Comparison of ENCODE assay signal across 16 mouse cellular contexts in the genomic region with DNA sequence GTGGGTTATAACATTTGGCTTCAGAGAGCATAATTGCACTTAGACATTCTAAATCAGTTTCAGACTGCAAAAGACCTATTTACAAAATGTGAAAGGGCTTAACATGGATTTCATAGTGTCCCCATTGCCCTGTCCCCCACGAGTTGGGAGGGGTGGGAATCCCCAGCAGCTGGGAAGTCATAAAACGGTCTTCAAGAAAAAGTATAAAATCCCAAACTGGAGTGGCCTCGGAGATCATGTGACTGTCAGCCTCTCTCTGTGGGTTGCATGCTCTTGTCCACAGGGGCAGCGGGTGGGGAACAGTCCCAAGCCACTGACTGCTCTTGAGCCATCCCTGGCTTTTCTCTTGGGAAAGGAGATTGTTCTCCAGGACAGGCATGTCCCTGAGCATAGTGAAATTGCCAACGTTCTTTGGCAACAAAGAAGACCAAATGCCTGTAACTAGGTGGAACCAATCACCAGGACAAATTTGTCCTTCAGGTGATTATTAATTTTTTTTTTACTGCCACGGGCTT. TPM values are rescaled to one million over a fixed set of nuclear protein-coding genes. Genes with fewer than 3 reads are reported as not detected.
A peak's percentile ranks its signal among the peaks of the same experiment; 100 is the strongest.
DNase-seq lines count a peak whose midpoint lies in the region; ATAC-seq and TF ChIP-seq lines count a peak whose summit lies in the region.
"Had no signal": no experiment of that assay in that cellular context is flagged by ENCODE, and none has a peak within 500 bp of the region (broad histone marks: within the 10 kb centered on the region; RNA-seq: fewer than 3 reads in every experiment).

No protein-coding gene starts in this region.

- H3K9me3 ChIP-seq in kidney, embryonic 14.5 days (ENCODE audit: control insufficient read depth, low read length): no peaks in the 10 kb centered on the region
- H3K9me3 ChIP-seq in forebrain, embryonic 14.5 days (replicated peaks; ENCODE audit: control insufficient read depth, low read length): no peaks in the 10 kb centered on the region
- no peaks in the 10 kb centered on the region for H3K9me3 ChIP-seq in liver, embryonic 11.5 days (ENCODE audit: control insufficient read depth, low read length)
- H3K9me3 ChIP-seq: midbrain, embryonic 13.5 days had no signal

- intact Hi-C loops in gastrocnemius, adult 2 months (cut with DNase I): loop anchor here (10.0 kb wide), 1 partner anchor 189 kb away; no protein-coding TSS in a partner anchor

- no peak overlapping the region for H3K9ac ChIP-seq in kidney, embryonic 14.5 days (ENCODE audit: low read depth, low read length)
- no peak overlapping the region for H3K9ac ChIP-seq in forebrain, embryonic 14.5 days (ENCODE audit: low read length)
- no peak overlapping the region for H3K9ac ChIP-seq in liver, embryonic 11.5 days (ENCODE audit: low read depth, low read length)
- H3K9ac ChIP-seq: hindbrain, embryonic 14.5 days; liver, postnatal 0 days; midbrain, embryonic 13.5 days had no signal

- H3K27me3 ChIP-seq in kidney, embryonic 14.5 days (ENCODE audit: control insufficient read depth, insufficient read depth, low read length): no peaks in the 10 kb centered on the region
- no peaks in the 10 kb centered on the region for H3K27me3 ChIP-seq in forebrain, embryonic 14.5 days (replicated peaks; ENCODE audit: control insufficient read depth, insufficient read depth, low read length)
- peaks cover 18% of the 10 kb centered on the region for H3K27me3 ChIP-seq in liver, embryonic 11.5 days (replicated peaks; ENCODE audit: control insufficient read depth, insufficient read depth, low read length)
- H3K27me3 ChIP-seq: Patski had no signal

- H3K4me2 ChIP-seq in kidney, embryonic 14.5 days (replicated peaks; ENCODE audit: low read depth, low read length): no peak overlapping the region
- H3K4me2 ChIP-seq in forebrain, embryonic 14.5 days (ENCODE audit: low read length): no peak overlapping the region
- no peak overlapping the region for H3K4me2 ChIP-seq in liver, embryonic 11.5 days

- no peaks in the 10 kb centered on the region for H3K36me3 ChIP-seq in kidney, embryonic 14.5 days (ENCODE audit: control insufficient read depth, insufficient read depth, low read length)
- H3K36me3 ChIP-seq in forebrain, embryonic 14.5 days (ENCODE audit: control insufficient read depth, insufficient read depth, low read length): no peaks in the 10 kb centered on the region
- no peaks in the 10 kb centered on the region for H3K36me3 ChIP-seq in liver, embryonic 11.5 days (ENCODE audit: control insufficient read depth, insufficient read depth, low read length)
- H3K36me3 ChIP-seq: midbrain, embryonic 13.5 days had no signal

- peaks cover 25% of the 10 kb centered on the region for H3K4me1 ChIP-seq in kidney, embryonic 14.5 days (ENCODE audit: control insufficient read depth, insufficient read depth, low read length)
- H3K4me1 ChIP-seq in forebrain, embryonic 14.5 days (ENCODE audit: control insufficient read depth, insufficient read depth, low read length): peaks cover 20% of the 10 kb centered on the region
- H3K4me1 ChIP-seq in liver, embryonic 11.5 days (replicated peaks; ENCODE audit: control insufficient read depth, insufficient read depth, low read length): no peaks in the 10 kb centered on the region

- peak; percentile 30 for DNase-seq in gastrocnemius, adult 2 months
- DNase-seq in gastrocnemius, adult 18-20 months (ENCODE audit: low spot score): no peak
- DNase-seq in kidney, adult 18-20 months: peak; percentile 14
- peak; percentile 67 for DNase-seq in 3134 (ENCODE audit: extremely low read depth, insufficient read length, low spot score)
- DNase-seq in kidney, postnatal 25 days: peak; percentile 21 to 55
- DNase-seq in forebrain, embryonic 14.5 days (ENCODE audit: low spot score): no peak
- no peak for DNase-seq in liver, embryonic 11.5 days (ENCODE audit: low spot score)
- DNase-seq: cerebellum, adult 11 months; left cerebral cortex, postnatal 4 days; liver, postnatal 0 days had no signal

- TF ChIP-seq CTCF in gastrocnemius, adult 2 months (IDR thresholded peaks at IDR 0.05): no peak

- 63% methylated on average over 6 of the region's 6 CpGs for WGBS in kidney, embryonic 14.5 days
- 80% methylated on average over 6 of the region's 6 CpGs for WGBS in forebrain, embryonic 14.5 days
- WGBS in liver, embryonic 11.5 days: 70% methylated on average over 6 of the region's 6 CpGs

- peak overlapping the region; percentile 72 for H3K4me3 ChIP-seq in gastrocnemius, adult 2 months
- no peak overlapping the region for H3K4me3 ChIP-seq in kidney, embryonic 14.5 days (ENCODE audit: low read length)
- H3K4me3 ChIP-seq in forebrain, embryonic 14.5 days (ENCODE audit: low read depth, low read length): no peak overlapping the region
- H3K4me3 ChIP-seq in liver, embryonic 11.5 days (ENCODE audit: low read depth, low read length): no peak overlapping the region
- H3K4me3 ChIP-seq: erythroblast, embryonic 14.5 days; midbrain, embryonic 13.5 days had no signal

- peak overlapping the region; percentile 90 for H3K27ac ChIP-seq in gastrocnemius, adult 2 months
- no peak overlapping the region for H3K27ac ChIP-seq in kidney, embryonic 14.5 days (ENCODE audit: low read depth, low read length)
- H3K27ac ChIP-seq in forebrain, embryonic 14.5 days (ENCODE audit: low read depth, low read length): no peak overlapping the region
- no peak overlapping the region for H3K27ac ChIP-seq in liver, embryonic 11.5 days (ENCODE audit: low read depth, low read length)
- H3K27ac ChIP-seq: hindbrain, embryonic 14.5 days had no signal

- no peak for ATAC-seq in kidney, embryonic 14.5 days (ENCODE audit: low FRiP score, low TSS enrichment)
- no peak for ATAC-seq in forebrain, embryonic 14.5 days
- no peak for ATAC-seq in liver, embryonic 11.5 days (replicated peaks; ENCODE audit: low FRiP score)
- ATAC-seq: intestine, postnatal 0 days; liver, postnatal 0 days; midbrain, embryonic 13.5 days; Patski had no signal

RNA-seq across cellular contexts. Expression of a gene that starts 2.2 kb away (rescaled TPM):
- 100 to 1,000 TPM in 1 of 2 experiments, 10 to 100 TPM in 1; 70.8 to 175 TPM for total RNA-seq in gastrocnemius, adult 2 months (2021)
- total RNA-seq in gastrocnemius, adult 18-20 months (2021): 100 to 1,000 TPM; 109 to 237 TPM
- 14.5 and 20.0 TPM in 2 replicates for polyA plus RNA-seq in kidney, embryonic 14.5 days (2014; fragmentation: Nextera tagmentation; extraction: Ambion mirVana)
- polyA plus RNA-seq in forebrain, embryonic 14.5 days (2014; fragmentation: Nextera tagmentation; extraction: Ambion mirVana): 16.2 and 16.7 TPM in 2 replicates
- 1.2 and 1.5 TPM in 2 replicates for polyA plus RNA-seq in liver, embryonic 11.5 days (2014; fragmentation: Nextera tagmentation; extraction: Ambion mirVana)
- polyA plus RNA-seq: erythroblast, embryonic 14.5 days had no signal

Comparison
In these comparisons a context has a peak if more than half of its experiments do, and no peak if none do; other contexts are left out.
1. DNase-seq: peak in gastrocnemius, adult 2 months (single experiment), kidney, adult 18-20 months (single experiment), 3134 (single experiment) and kidney, postnatal 25 days (2 of 2); none in gastrocnemius, adult 18-20 months (single experiment), forebrain, embryonic 14.5 days (single experiment) and liver, embryonic 11.5 days (single experiment).